Mouse (Mus musculus) inflammation-experienced regulatory T-cells, adult 6 months (primary cell): ENCODE measurements around the gene Polr2l. TPM values are rescaled to one million over a fixed set of nuclear protein-coding genes. Genes with fewer than 3 reads are reported as not detected.

Experiments
- ATAC-seq: one replicate; pipeline ENCODE4 v1.8.0; 2017
- polyA plus RNA-seq, 3 experiments: library from polyadenylated mRNA; unstranded; fragments of 100-300 nt; shearing (Covaris generic); gene quantifications; one replicate each; pipeline ENCODE4 v1.2.1; 2017

Polr2l gene
- polyA plus RNA-seq = 10 to 100 TPM; 15.7 to 24.9 (median 19.9) TPM

DNA sequence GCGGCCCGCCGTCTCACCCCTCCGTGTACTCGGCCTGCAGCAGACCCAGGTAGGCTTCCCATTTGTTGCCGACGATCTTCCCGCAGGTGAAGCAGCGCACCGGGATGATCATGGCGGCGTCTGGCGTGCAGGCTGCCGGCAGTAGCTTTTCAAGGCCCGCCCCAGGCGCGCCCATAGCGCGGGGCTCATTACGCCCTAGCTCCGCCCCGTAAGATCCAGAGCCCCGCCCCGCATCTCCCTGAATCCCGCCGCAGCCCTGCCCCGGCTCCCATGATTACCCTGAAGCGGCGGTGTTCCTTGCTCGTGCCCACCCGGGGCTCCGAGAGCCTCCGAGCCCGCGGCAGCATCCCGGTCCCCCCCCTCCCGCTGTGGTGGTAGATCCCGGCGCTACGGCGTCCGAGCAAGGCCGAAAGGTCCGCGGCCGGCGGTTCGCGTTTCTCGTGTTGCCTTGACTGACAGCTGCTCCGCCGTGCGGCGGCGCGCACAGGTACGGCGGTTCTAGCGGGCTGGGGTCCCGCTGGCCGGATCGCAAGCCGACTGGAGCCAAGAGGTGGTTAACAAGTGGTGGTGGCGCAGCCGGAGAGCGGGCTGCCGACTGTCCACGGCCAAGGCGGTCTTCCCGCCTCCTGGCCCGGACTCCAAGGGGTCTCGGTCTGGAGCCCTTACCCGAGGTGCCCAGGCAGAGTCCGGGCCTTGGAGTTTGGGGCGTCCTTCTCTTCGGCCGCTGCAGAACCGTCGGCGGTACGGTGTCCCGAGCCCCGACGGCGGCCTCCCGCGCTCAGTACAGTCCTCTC is at the start of gene Polr2l, which contains the start of gene Tspan4:
Gene Polr2l (minus strand): TSS at position 122 of the 794 bp plus-strand sequence.
Gene Tspan4 (plus strand): TSS at position 230 of the 794 bp plus-strand sequence.
- ATAC-seq = peak; percentile 89

DNA sequence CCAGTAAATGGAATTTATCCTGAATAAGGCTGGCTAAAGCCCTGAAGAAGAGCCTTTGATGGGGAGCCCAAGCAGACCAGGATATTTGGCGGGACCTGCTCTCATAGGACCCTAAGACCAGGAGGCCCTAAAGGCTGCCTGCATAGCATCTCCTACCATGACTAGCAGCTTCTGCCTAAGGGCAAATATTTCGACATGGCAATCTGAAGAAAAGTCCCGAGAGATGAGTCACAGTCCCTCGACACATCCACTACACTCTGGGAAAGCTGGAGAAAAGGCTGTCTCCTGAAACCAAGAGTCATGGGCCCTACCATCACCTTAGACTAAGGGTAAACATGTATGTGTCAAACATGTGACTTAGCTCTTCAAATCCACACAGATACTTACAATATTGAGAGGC is 49.3 kb upstream of the Polr2l start:
- no peak for ATAC-seq

- ATAC-seq = no peak
Observed at GRCm38 (mm10) chr7:141523007-141523406, 48.1 kb upstream of the Polr2l start.

DNA sequence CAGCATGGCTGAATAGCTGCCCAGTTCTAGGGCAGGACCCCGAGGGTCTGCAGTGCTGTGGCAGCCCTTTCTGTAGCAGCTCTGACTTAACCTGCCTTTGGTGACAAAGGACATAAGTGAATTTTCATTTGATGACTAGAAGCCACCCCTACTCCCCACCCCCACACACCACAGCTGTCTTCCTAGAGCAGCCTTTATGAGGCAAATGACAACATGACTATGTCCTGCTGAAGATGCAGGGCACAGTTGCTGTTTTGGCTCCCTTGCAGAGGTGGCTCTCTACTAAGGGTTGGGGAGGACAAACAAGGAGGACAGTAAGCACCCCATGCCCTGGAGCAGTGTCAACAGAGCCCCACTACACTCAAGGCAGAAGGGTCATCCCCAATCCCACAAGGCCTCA is 44.9 kb upstream of the Polr2l start:
- no peak for ATAC-seq

- no peak for ATAC-seq
Observed at GRCm38 (mm10) chr7:141518926-141519325, 44.0 kb upstream of the Polr2l start.

GRCm38 (mm10) chr7:141518296-141518695 is 43.4 kb upstream of the Polr2l start:
- ATAC-seq = no peak

DNA sequence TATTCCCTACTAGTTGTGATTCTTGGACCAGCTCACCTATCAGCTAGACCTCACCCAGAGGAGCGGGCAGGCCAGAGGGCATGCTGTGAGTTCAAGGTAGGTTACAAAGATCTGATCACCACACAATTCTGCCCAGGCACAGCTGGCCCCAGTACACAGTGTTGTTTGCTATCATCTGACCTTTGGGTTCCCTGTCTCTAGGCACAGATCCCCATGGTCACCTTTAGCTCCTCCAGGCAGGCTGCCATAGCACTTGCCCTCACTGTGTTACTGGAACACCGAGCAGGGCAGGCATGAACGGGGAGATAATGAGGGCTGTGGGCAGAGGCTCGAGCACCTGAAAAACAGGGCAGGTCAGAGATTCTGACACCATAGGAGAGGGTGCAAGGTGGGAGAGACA is 42.7 kb upstream of the Polr2l start:
- ATAC-seq = no peak

DNA sequence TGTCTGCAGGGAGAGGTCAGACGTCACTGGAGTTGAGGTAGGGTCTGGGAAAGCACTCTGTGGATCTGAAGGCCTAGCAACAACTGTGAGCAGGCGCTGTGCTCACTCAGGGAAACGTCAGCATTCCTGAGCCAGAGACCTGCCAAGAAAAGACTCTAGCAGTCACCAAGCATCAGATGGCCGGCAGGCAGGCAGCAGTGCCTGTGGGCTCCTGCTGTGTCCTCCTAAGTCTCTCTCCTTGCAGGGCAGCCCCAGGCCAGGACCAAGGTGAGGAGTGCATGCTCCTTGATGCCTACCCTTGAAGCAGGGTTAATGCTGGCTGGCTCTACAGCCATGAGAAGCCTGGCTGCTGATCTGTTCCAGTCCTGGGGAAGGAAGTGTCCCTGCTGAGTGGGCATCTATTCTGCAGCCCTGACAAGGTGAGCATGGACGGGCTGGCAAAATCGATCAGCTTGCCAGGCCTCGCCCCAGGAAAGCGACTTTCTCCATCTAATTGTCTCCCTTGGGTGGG is 35.8 kb upstream of the Polr2l start:
- ATAC-seq = no peak

- ATAC-seq = no peak
Observed at GRCm38 (mm10) chr7:141510196-141510595, 35.3 kb upstream of the Polr2l start.

GRCm38 (mm10) chr7:141508160-141508559 is 33.2 kb upstream of the Polr2l start:
- ATAC-seq = no peak

- ATAC-seq = no peak
Observed at GRCm38 (mm10) chr7:141506278-141506677, 31.3 kb upstream of the Polr2l start.

DNA sequence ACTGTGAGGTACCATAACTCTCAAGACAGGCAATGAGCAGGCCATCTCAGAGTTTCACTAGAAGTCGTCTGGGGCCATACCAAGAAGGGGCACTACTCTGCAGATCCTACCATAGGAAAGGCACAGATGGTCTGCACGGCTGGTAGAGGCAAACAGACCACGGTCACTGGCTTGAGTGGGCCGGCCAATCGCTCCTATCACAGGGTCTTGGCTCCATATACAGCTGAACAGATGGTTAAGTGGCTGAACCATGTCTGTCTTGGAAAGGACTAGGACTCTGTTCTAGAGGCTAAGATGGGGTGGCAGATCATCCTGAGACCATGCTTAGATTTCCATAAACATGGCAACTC is 27.6 kb upstream of the Polr2l start:
- no peak for ATAC-seq

GRCm38 (mm10) chr7:141501820-141502555 is 27.1 kb upstream of the Polr2l start:
- no peak for ATAC-seq

DNA sequence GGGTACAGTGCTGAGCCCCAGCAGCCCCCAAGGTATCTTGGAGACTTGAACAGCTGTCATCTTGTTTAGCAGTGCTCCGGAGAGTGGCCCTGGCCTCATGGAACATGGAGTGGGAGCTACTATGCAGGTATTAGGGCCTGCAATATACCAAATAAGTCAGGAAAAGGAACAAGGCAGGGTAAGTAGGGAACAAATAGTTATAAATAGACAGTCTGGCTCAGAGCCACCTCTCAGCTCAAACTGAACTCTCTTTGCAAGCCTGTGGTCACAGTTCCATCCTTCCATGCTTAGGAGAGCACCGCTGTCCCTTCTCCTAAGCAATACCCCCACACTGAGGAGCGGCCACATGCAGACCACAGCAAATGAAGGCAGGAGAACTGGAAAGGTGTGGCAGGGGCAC is 22.7 kb upstream of the Polr2l start:
- ATAC-seq = no peak

DNA sequence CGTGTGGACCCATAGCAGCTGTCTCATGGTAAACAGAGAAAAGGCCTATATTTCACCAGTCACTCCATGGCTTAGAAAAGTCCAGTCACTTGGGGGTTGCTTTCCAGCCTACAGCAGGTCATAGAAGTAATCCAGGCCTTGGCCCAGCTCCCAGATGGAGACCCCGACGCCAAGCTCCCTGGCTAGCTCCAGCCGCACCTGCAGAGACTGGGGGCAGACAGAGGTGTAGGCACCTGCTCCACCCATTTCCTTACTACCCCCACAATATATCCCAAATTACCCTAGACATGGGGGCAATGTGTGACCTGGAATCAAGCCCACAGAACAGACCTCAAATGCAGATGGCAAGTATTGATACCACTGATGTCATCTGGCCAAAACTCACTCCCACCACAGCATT is 21.0 kb upstream of the Polr2l start:
- ATAC-seq = no peak

- no peak for ATAC-seq
Observed at GRCm38 (mm10) chr7:141495379-141495778, 20.4 kb upstream of the Polr2l start.

- no peak for ATAC-seq
Observed at GRCm38 (mm10) chr7:141493729-141494128, 18.8 kb upstream of the Polr2l start.

GRCm38 (mm10) chr7:141492738-141493137 is 17.8 kb upstream of the Polr2l start:
- no peak for ATAC-seq

GRCm38 (mm10) chr7:141491151-141491550 is 16.2 kb upstream of the Polr2l start:
- ATAC-seq = no peak

DNA sequence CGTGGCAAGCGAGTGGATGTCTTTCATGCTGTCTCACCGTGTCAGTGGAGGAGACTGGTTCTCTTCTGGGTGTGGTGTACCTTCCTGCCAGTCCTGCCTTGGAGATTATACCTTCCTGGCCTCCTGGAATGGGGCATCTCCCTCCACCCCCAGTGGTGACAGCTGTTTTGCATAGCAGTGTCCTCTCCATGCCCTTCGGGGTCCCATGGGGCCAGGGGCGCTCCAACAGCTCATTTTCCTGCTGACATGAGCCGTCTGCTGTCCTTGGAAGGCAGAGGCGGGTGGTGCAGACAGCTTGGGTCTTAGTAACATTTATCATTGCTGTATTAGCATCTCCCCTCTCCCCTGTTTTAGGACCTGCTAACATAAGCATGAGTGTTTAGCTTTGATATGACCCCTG is 12.2 kb upstream of the Polr2l start:
- no peak for ATAC-seq

- ATAC-seq = no peak
Observed at GRCm38 (mm10) chr7:141486239-141486638, 11.3 kb upstream of the Polr2l start.

DNA sequence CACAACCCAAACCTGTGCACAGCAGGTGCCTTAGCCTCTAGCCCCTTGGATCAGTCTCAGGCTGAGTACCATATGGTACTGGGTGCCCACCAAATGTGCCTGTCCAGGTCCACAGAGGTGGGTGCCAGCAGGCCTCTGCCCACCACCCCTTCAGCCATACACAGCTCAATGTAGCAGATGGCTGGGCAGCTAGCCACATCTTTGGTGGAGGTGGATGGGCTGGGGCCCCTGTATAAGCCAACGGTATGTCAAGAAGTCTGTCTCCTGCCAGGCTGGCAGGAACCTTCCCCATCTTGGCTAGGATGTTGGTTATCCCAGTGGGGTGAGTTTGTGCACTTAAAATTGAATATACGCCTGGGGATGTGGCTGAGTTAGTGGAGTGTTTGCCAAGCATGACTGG is 10.7 kb upstream of the Polr2l start:
- no peak for ATAC-seq

GRCm38 (mm10) chr7:141485186-141485585 is 10.3 kb upstream of the Polr2l start:
- no peak for ATAC-seq
